Mouse (Mus musculus) intestine, embryonic 14.5 days (tissue): ENCODE data around the gene Synpo2l. TPM values are rescaled to one million over a fixed set of nuclear protein-coding genes. Genes with fewer than 3 reads are reported as not detected.
A peak's percentile ranks its signal among the peaks of the same experiment; 100 is the strongest.

Experiments used
- ATAC-seq: fragments of 200-750 bp; cut with Nextera tagmentation; replicated peaks from 2 replicates; pipeline ENCODE4 v1.8.0; 2017; ENCODE audit warnings: low read depth, moderate number of reproducible peaks, moderate TSS enrichment, moderate library complexity; ENCODE audit not compliant: low FRiP score, low TSS enrichment
- DNase-seq: peaks from one replicate; pipeline ENCODE4 v3.0.0-alpha.2; 2018; ENCODE audit warnings: low spot score
- H3K27ac ChIP-seq: fragments of 300-500 bp; sonication (generic); 2 replicates; pipeline ENCODE4 v1.5.1; 2014; ENCODE audit warnings: low read depth, mild to moderate bottlenecking, control low read depth
- H3K27me3 ChIP-seq: fragments of 300-500 bp; sonication (generic); replicated peaks from 2 replicates; pipeline ENCODE4 v1.6.1; 2014; ENCODE audit warnings: low read length, control low read depth; ENCODE audit not compliant: control insufficient read depth, insufficient read depth
- H3K36me3 ChIP-seq: fragments of 300-500 bp; sonication (generic); 2 replicates; pipeline ENCODE4 v1.6.1; 2014; ENCODE audit warnings: low read length, control low read depth; ENCODE audit not compliant: control insufficient read depth, insufficient read depth
- H3K4me1 ChIP-seq: fragments of 300-500 bp; sonication (generic); replicated peaks from 2 replicates; pipeline ENCODE4 v1.6.1; 2014; ENCODE audit warnings: low read length, control low read depth, mixed read lengths; ENCODE audit not compliant: control insufficient read depth, insufficient read depth
- H3K4me2 ChIP-seq: fragments of 300-500 bp; sonication (generic); 2 replicates; pipeline ENCODE4 v1.6.1; 2014; ENCODE audit warnings: low read length
- H3K4me3 ChIP-seq: fragments of 300-500 bp; sonication (generic); 2 replicates; pipeline ENCODE4 v1.5.1; 2014; ENCODE audit warnings: low read depth, low read length, control low read depth, mixed read lengths
- H3K9ac ChIP-seq: fragments of 300-500 bp; sonication (generic); 2 replicates; pipeline ENCODE4 v1.6.1; 2014; ENCODE audit warnings: mild to moderate bottlenecking, low read length
- H3K9me3 ChIP-seq: fragments of 300-500 bp; sonication (generic); 2 replicates; pipeline ENCODE4 v1.6.1; 2016; ENCODE audit warnings: low read length, control low read depth; ENCODE audit not compliant: control insufficient read depth
- WGBS: fragments of 180-500 bp; shearing (Covaris S2); extraction: QIAGEN DNeasy Blood & Tissue Kit; methylation state at CpG from one replicate; pipeline ENCODE4 v1.1.7; 2014; 5-methylcytosine and 5-hydroxymethylcytosine counted together
- polyA plus RNA-seq: library from polyadenylated mRNA; unstranded; fragments of >200 nt; fragmentation: Nextera tagmentation; extraction: Ambion mirVana; gene quantifications from 2 replicates; pipeline ENCODE4 v1.2.1, GENCODE M21; 2014

Synpo2l gene
- polyA plus RNA-seq, 1 experiment from 2014 or later = 0.18 TPM

GRCm38 (mm10) chr14:20691772-20692171 is 23.6 kb upstream of the Synpo2l start:
- H3K27me3 ChIP-seq = no peaks in the 10 kb centered on the region
- peaks cover 77% of the 10 kb centered on the region for H3K36me3 ChIP-seq
- H3K9ac ChIP-seq = no peak overlapping the region
- WGBS = 88% methylated on average over 6 of the region's 6 CpGs
- H3K4me2 ChIP-seq = no peak overlapping the region
- H3K27ac ChIP-seq = no peak overlapping the region
- no peak for DNase-seq
- H3K9me3 ChIP-seq = no peaks in the 10 kb centered on the region
- ATAC-seq = no peak
- H3K4me1 ChIP-seq = peaks cover 15% of the 10 kb centered on the region
- H3K4me3 ChIP-seq = no peak overlapping the region

- 74% methylated on average over 2 of the region's 2 CpGs for WGBS
- no peaks in the 10 kb centered on the region for H3K9me3 ChIP-seq
- H3K27ac ChIP-seq = no peak overlapping the region
- H3K27me3 ChIP-seq = no peaks in the 10 kb centered on the region
- DNase-seq (no peak), ATAC-seq (no peak)
- no peak overlapping the region for H3K9ac ChIP-seq
- no peak overlapping the region for H3K4me2 ChIP-seq
- peaks cover 99% of the 10 kb centered on the region for H3K36me3 ChIP-seq
- no peak overlapping the region for H3K4me3 ChIP-seq
- no peaks in the 10 kb centered on the region for H3K4me1 ChIP-seq
These were observed 20.9 kb upstream of the Synpo2l start for GRCm38 (mm10) chr14:20689009-20689408.

GRCm38 (mm10) chr14:20686576-20686975 is 18.4 kb upstream of the Synpo2l start:
- WGBS = 99% methylated on average over 3 of the region's 3 CpGs
- H3K27me3 ChIP-seq = no peaks in the 10 kb centered on the region
- H3K36me3 ChIP-seq = peaks cover 99% of the 10 kb centered on the region
- no peak for ATAC-seq
- H3K27ac ChIP-seq = no peak overlapping the region
- no peak overlapping the region for H3K4me3 ChIP-seq
- H3K9ac ChIP-seq = no peak overlapping the region
- H3K9me3 ChIP-seq = no peaks in the 10 kb centered on the region
- H3K4me1 ChIP-seq = no peaks in the 10 kb centered on the region
- DNase-seq = no peak
- H3K4me2 ChIP-seq = no peak overlapping the region

GRCm38 (mm10) chr14:20682498-20682897 is 14.3 kb upstream of the Synpo2l start:
- DNase-seq (no peak), ATAC-seq (no peak)
- 78% methylated on average over 3 of the region's 3 CpGs for WGBS
- Histone ChIP-seq H3K9me3 (no peaks in the 10 kb centered on the region), H3K4me1 (no peaks in the 10 kb centered on the region), H3K27me3 (no peaks in the 10 kb centered on the region), H3K36me3 (peaks cover 100% of the 10 kb centered on the region), H3K4me3 (no peak overlapping the region), H3K4me2 (no peak overlapping the region), H3K9ac (no peak overlapping the region), H3K27ac (no peak overlapping the region)

GRCm38 (mm10) chr14:20681742-20682141 is 13.6 kb upstream of the Synpo2l start:
- no peak overlapping the region for H3K4me3 ChIP-seq
- 89% methylated on average over 2 of the region's 2 CpGs for WGBS
- no peaks in the 10 kb centered on the region for H3K4me1 ChIP-seq
- no peak for DNase-seq
- H3K9ac ChIP-seq = no peak overlapping the region
- no peak overlapping the region for H3K27ac ChIP-seq
- peaks cover 100% of the 10 kb centered on the region for H3K36me3 ChIP-seq
- no peak for ATAC-seq
- no peaks in the 10 kb centered on the region for H3K9me3 ChIP-seq
- H3K27me3 ChIP-seq = no peaks in the 10 kb centered on the region
- H3K4me2 ChIP-seq = no peak overlapping the region

- no peak for ATAC-seq
- WGBS = 90% methylated on average over 4 of the region's 4 CpGs
These were observed 9.8 kb upstream of the Synpo2l start for GRCm38 (mm10) chr14:20677906-20678305.

GRCm38 (mm10) chr14:20674064-20674833 is 6.1 kb upstream of the Synpo2l start, which contains the start of gene Sec24c:
Gene Sec24c (plus strand): TSS chr14:20674308.
- WGBS = under 1% methylated on average over 43 of the region's 43 CpGs
- H3K4me2 ChIP-seq = peak within 1 kb of the TSS; percentile 93
- no peaks in the 10 kb centered on the region for H3K27me3 ChIP-seq
- peak within 1 kb of the TSS; percentile 93 for H3K27ac ChIP-seq
- ATAC-seq = peak; percentile 97
- H3K9me3 ChIP-seq = peaks cover 4% of the 10 kb centered on the region; the same call in 1 of the 2 replicates
- DNase-seq = peak; percentile 100
- H3K36me3 ChIP-seq = peaks cover 36% of the 10 kb centered on the region
- H3K4me1 ChIP-seq = peaks cover 5% of the 10 kb centered on the region
- peak within 1 kb of the TSS; percentile 94 for H3K4me3 ChIP-seq
- H3K9ac ChIP-seq = peak within 1 kb of the TSS; percentile 90

More at GRCm38 (mm10) chr14:20677906-20678305, 9.8 kb upstream of the Synpo2l start:
- no peak for DNase-seq
- Histone ChIP-seq H3K4me3 (no peak overlapping the region), H3K4me2 (no peak overlapping the region), H3K27me3 (no peaks in the 10 kb centered on the region), H3K9me3 (peaks cover 3% of the 10 kb centered on the region; the same call in 1 of the 2 replicates), H3K4me1 (peaks cover 5% of the 10 kb centered on the region), H3K36me3 (peaks cover 73% of the 10 kb centered on the region), H3K9ac (no peak overlapping the region), H3K27ac (no peak overlapping the region)

GRCm38 (mm10) chr14:20673735-20674063 is 5.5 kb upstream of the Synpo2l start:
- WGBS = 6% methylated on average over 13 of the region's 13 CpGs
- Histone ChIP-seq H3K4me3 (peak overlapping the region; percentile 94), H3K4me2 (peak overlapping the region; percentile 93), H3K4me1 (peaks cover 5% of the 10 kb centered on the region), H3K27me3 (no peaks in the 10 kb centered on the region), H3K36me3 (peaks cover 30% of the 10 kb centered on the region), H3K27ac (peak overlapping the region; percentile 93), H3K9ac (peak overlapping the region; percentile 90), H3K9me3 (peaks cover 4% of the 10 kb centered on the region; the same call in 1 of the 2 replicates)
- ATAC-seq (peak; percentile 70; the same call in 1 of the 2 replicates), DNase-seq (peak; percentile 64)
